Mouse (Mus musculus): ENCODE results near the gene Nucb1. TPM values are rescaled to one million over a fixed set of nuclear protein-coding genes. Genes with fewer than 3 reads are reported as not detected.

Gene Nucb1
- polyA plus RNA-seq, 1 experiment, result 1,233 TPM

DNA sequence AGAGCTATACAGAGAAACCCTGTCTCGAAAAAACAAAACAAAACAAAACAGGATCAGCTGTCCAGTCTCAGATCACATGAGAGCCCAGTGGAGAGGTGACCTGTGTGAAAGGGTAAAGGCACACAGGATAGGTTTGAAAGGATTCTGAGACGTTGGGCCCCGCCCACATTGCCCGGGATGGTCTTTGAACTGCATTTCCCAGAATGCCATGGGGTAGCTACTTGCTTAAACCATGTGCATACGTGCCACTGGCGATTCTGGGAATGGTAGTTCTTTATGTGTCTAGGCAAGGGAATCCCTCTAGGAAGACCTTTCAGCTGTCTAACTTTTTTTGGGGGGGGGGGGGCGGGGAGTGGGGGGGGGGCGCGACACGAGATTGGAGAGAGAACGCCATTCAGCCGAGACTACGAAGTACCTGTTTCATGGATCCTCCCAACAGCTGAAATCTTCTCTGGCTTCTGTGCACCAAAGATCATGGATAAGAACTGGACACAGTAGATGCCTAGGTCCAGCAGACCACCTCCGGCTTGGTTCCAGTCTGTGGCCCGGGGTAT lies 28.8 kb downstream of the Nucb1 start, which contains the start of gene Tulp2:
Gene Tulp2, plus strand, starts transcription at position 504 of the 554 bp plus-strand sequence.
- TF ChIP-seq GATA1 (IDR thresholded peaks at IDR 0.05; ENCODE audit: low read length), result no peak

DNA sequence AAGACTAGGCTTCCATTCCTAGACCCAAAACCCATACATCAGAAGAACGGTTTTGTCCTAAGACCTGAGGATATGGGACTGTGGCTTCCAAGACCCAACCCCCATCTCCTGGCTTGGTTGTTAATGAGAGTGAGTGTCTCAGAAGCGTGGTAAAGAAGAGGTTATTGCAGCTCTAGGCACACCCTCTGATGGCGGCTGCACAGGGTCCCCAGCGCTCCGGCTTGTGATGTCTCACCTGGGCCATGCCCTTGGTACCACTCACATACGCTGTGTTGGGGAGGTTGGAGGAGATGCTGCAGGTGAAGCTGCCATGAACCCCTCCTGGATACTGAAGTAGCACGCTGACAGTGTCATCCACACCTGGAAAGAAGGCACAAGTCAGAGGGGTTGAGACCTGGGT lies 31.4 kb downstream of the Nucb1 start:
- TF ChIP-seq GATA1 (IDR thresholded peaks at IDR 0.05; ENCODE audit: low read length), result no peak

DNA sequence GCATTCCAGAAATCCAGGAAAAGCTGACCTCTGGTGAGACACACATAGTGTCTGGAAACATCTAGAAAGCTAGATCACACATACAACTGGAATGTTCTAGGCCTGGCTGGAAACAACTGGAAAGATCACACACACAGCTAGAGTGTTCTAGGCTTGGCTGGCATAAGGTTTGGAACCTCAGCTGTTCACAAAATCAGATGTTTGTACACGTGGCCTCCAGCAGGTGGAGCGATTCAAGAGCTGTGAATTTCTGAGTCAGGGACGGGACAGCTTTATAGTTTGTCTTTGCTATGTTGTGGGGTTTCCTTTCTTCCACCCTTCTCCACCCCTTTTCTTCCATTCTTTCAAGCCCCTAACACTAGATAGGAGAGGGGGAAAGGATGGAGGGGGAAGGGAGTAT lies 33.2 kb downstream of the Nucb1 start:
- TF ChIP-seq GATA1 (IDR thresholded peaks at IDR 0.05; ENCODE audit: low read length), result no peak

DNA sequence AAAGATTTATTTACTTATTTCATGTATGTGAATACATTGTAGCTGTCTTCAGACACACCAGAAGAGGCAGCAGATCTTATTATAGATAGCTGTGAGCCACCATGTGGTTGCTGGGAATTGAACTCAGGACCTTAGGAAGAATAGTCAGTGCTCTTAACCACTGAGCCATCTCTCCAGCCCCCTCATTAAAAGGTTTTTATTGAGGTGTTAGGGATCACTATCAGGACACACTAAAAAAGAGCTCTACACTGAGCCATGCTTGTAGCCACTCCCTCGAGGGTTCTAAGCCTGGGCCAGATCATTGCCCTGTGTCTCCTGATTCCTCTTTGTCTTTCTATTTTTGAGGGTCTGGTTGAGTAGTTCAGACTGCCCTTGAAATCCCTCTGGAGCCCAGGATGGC lies 33.8 kb downstream of the Nucb1 start:
- TF ChIP-seq GATA1 (IDR thresholded peaks at IDR 0.05; ENCODE audit: low read length), result no peak

DNA sequence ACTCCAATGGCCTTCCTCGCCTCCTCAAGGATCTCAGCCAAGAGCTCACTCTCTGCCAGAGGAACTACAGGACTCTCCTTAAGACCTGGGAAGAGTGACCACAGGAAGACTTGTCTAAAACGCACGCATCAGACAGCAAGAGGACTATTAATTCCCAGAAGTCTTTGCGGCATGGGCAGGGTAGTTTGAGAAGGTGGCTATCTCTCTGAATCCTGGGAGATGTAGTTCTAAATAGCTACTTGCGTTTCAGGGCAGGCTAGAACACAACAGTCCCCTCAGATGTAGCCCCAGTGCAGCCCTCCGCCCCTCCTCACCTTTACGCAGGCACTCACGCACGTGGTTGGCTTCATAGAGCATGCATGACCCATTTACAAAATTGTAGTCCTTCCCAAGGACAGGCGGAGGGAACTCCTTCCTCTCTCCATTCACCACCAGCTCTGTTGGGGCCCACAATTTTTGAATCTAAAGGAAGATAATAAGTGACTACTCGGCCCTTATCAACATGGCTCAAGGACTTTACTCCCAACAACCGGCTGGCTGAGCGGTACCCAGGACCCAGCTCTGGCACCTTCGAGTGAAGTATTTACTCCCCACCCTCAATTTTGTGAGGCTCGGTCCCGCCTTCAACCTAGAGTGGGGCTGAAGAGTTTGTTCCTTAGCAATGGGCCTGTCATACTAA lies 34.8 kb downstream of the Nucb1 start:
- no peak for TF ChIP-seq GATA1 (IDR thresholded peaks at IDR 0.05; ENCODE audit: low read length)

DNA sequence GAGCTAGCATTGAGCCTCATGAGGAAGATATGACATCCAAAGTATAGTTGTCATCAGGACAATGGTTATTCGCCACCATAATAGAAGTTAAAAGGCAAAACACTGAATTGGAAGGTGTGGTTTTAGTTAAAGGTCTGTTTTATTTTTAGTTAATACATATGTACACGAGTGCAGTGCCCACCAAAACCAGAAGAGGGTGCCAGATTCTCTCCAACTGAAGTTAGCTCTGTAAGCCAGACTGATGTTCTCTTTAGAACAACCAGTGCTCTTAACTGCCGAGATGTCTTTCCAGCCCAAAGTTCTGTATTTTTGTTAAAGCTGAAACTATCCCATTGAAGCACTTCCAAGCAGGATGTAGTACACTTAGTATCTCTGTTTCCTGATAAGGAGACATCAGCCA lies 39.3 kb downstream of the Nucb1 start:
- no peak for TF ChIP-seq GATA1 (IDR thresholded peaks at IDR 0.05; ENCODE audit: low read length)

DNA sequence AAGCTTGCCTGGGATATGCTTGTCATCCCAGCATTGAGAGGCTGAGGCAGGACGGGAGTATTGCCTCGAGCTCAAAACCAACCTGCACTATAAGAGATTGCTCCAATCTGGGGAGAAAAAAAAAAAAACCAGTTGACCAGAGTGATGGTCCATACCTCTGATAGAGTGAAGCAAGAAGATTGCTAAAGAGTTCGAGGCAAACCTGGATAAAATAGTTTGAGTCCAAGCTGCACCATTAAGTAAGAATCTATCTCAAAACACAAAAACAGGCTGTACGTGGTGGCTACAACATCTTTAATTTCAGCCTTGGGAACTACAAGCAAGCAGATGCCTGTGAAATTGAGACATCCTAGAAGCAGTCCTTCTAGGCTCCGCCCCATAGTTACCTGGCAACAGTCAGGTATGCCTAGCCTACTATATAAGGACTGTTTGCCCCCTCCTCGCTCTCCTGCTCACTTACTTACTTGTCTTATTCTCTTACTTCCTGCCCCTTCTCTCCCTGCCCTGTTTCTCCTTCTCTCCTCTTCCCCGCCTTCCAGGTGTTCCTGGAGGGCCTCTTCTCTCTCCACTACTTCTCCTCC lies 43.0 kb downstream of the Nucb1 start:
- no peak for TF ChIP-seq GATA1 (IDR thresholded peaks at IDR 0.05; ENCODE audit: low read length)

DNA sequence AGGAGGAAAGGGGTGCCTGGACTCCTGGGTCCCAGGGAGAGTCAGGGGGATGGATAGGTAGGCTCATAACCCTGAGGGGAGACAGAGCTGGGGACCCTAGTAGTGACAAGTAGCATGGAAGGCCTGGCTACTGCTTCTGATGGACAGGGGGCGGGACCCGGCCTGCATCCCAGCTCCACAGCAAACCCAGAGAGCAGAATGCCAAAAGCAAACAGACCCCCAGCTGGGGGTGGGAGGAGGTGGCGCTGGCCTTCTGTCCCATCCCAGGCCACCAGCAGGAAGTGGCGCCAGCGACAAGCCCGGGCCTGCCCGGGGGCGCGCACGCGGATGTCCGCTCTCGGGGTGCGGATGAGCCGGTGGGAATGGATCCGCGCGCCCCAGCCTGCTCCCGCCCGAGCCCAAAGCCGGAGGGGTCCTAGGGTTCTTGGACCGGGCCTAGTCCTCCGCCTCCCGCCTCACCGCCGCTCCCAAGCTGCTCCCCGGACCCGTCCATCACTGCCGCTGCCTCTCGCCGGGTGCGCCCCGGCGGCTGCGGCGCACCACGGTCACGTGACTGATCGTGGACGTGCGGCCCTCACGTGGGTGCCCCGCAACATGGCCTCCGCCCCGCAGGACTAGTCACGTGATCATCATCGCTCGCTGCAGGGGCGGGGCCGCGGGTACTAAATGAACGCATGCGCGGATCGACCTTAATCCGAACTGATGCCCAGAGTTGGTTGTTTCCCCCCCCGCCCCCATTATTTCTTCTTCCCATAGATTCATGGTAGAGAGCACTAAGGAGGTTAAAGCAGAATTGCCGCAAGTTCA lies 43.7 kb downstream of the Nucb1 start, which contains the start of gene Bax:
Gene Bax, minus strand, starts transcription at position 616 of the 807 bp plus-strand sequence.
- TF ChIP-seq GATA1 (IDR thresholded peaks at IDR 0.05; ENCODE audit: low read length), result no peak

DNA sequence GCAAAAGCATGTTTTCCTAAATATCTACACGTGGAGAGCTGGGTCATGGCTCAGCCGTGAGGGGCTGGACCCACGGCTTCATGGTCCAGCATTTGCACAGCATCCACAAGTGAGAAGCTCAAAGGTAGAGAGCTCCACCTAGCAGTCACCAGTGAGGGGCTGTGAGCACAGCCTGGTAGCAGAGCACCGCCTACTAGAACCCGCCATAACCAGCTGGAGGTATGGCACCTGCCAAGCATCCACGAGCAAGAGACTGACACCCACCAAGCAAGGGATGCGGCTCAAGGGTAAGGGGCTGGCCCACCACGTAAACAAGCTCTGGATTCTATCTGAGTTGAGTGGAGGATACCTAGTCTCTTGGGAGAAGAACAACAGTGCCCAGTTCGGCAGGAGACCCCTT lies 44.7 kb downstream of the Nucb1 start:
- no peak for TF ChIP-seq GATA1 (IDR thresholded peaks at IDR 0.05; ENCODE audit: low read length)

DNA sequence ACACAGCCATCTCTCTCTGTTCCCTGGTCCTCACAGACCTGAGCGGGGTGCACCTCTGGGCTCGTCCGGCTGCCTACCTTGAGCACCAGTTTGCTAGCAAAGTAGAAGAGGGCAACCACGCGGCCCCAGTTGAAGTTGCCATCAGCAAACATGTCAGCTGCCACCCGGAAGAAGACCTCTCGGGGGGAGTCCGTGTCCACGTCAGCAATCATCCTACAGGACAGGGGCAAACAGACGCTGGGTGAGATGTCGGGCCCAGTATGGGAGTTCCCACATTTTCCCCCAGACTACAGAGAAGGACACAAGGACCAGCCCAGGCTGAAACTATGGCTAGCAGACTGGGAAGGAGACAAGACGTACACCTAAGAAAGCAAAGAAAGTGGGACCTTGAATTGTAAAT lies 45.1 kb downstream of the Nucb1 start:
- TF ChIP-seq GATA1 (IDR thresholded peaks at IDR 0.05; ENCODE audit: low read length), result no peak

DNA sequence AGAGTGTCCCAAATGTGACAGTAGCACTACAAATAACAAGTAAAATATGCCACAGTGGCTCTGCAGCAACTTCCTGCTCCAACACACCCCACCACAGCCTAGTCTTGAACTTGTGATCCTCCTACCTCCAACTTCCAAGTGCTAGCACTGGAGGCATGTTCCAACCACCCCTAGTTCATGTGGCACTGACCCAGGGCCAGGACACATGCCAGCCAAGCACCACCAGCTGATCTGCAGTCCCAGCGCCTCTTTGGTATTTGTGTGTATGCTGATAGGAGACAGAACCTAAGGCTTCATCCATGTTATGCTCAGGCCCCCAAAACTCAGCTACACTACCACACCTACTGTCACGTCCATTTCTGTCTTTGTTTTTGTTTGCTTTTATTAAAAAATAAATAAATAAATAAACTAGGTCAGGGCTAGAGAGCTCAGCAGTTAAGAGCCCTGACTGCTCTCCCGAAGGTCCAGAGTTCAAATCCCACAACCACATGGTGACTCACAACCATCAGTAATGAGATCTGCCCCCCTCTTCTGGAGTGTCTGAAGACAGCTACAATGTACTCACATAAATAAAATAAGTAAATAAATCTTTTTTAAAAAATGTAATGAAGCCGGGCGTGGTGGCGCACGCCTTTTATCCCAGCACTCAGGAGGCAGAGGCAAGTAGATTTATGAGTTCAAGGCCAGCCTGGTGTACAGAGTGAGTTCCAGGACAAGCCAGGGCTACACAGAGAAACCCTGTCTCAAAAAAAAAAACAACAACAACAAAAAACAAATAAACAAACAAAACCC lies 46.0 kb downstream of the Nucb1 start:
- no peak for TF ChIP-seq GATA1 (IDR thresholded peaks at IDR 0.05; ENCODE audit: low read length)

DNA sequence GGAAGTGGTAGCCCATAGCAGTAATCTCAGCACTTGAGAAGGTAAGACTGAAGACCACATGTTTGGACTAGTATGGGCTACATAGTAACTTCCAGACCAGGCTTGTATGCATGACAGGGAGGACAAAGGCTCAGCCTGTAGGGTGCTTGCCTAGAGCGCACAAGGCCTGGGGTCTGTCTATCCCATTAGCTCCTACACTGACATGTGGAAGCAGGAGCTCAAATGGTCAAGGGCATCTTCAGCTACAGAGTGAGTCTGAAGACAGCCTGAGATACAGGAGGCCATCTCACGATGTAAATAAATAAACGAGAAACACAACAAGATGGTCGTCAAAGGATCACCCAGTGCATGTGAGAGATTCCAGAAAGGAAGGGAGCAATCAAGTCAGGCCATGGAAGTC lies 47.9 kb downstream of the Nucb1 start:
- no peak for TF ChIP-seq GATA1 (IDR thresholded peaks at IDR 0.05; ENCODE audit: low read length)

DNA sequence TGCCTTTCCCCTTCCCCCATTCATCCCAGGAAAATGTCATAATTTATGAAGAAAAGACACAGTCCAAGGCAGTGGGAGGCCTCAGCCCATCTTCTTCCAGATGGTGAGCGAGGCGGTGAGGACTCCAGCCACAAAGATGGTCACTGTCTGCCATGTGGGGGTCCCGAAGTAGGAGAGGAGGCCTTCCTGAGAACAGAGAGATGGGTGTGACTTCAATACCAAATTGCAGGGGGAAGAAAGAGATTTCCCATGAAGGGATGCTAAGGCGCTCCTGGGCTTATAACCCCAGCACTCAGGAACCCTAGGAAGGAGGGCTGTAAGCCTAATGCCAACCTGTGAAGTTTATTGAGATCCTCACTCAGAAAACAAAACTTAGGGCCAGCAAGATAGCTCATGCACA lies 48.4 kb downstream of the Nucb1 start:
- no peak for TF ChIP-seq GATA1 (IDR thresholded peaks at IDR 0.05; ENCODE audit: low read length)

DNA sequence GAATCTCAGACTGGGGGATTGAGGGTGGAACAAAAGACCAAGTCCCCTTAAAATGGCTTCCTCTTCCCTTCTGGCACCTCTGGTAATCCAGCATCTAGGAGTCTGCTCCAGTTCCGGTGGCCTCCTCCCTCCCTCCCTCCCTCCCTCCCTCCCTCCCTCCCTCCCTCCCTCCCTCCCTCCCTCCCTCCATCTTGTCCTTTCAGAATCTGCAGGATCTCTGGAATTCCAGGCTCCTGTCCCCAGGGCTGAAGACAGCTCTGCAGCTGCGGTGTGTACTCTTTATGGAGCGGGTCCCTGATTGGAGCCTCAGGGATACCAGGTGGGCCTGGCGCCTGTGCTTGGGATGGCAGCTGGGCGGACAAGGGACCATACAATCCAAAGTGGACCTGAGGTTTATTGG lies 48.9 kb downstream of the Nucb1 start:
- TF ChIP-seq GATA1 (IDR thresholded peaks at IDR 0.05; ENCODE audit: low read length), result no peak

DNA sequence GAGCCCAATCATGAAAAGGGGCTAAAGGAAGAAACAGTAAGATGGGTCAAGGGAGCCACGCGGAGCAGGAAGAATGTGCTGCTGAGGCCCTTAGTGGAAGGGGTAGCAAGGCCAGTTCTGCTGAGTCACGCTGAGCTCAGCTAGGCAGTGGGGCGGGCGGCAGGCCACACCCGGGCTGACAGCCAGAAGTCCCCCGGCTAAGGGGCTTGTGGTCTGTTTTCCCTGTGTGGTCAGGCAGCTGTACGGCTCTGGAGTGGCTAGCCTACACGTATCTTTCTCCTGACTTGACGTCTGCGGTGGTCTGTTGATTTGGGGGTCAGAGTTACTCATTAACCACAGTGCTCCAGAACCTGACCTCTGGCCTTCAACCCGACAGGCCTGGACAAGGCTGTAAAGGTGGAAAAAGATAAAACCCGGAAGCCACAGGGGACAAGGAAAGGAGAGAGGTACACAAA lies 49.3 kb downstream of the Nucb1 start:
- no peak for TF ChIP-seq GATA1 (IDR thresholded peaks at IDR 0.05; ENCODE audit: low read length)
